In genomic region chr16:32113541-32114218, GRCm38 (mm10) we compare ENCODE assay signal across 8 mouse cellular contexts. TPM values are rescaled to one million over a fixed set of nuclear protein-coding genes. Genes with fewer than 3 reads are reported as not detected.
DNase-seq lines count a peak whose midpoint lies in the region; ATAC-seq lines count a peak whose summit lies in the region.

No protein-coding gene starts in this region.

- DNase-seq in CD8-positive naive resting alpha-beta T cell, adult 2 months (ENCODE audit: low read depth in 2 of 2, low spot score in 2 of 2): peak; percentile 62 to 65
- DNase-seq in R1 (ENCODE audit: low read depth, low spot score): peak; percentile 78
- DNase-seq in gastrocnemius, postnatal 25 days: peak; percentile 41
- peak; percentile 39 to 40 for DNase-seq in kidney, adult 8-10 months
- DNase-seq in right cerebral cortex, adult 2 months (ENCODE audit: low spot score in 2 of 2): peak; percentile 52 to 56
- DNase-seq in MN1 (ENCODE audit: low spot score): no peak

- H3K27me3 ChIP-seq in liver, embryonic 12.5 days (replicated peaks): no peaks in the 10 kb centered on the region
- no peaks in the 10 kb centered on the region for H3K27me3 ChIP-seq in hindbrain, embryonic 13.5 days

- H3K36me3 ChIP-seq in liver, embryonic 12.5 days: 0 out of 2 replicates have a peak, but pooled peaks cover 2% of the 10 kb centered on the region
- peaks cover 15% of the 10 kb centered on the region for H3K36me3 ChIP-seq in hindbrain, embryonic 13.5 days

- H3K27ac ChIP-seq in liver, embryonic 12.5 days: peak overlapping the region; percentile 66
- no peak overlapping the region for H3K27ac ChIP-seq in hindbrain, embryonic 13.5 days

- ATAC-seq in liver, embryonic 12.5 days: peak; percentile 74
- no peak for ATAC-seq in hindbrain, embryonic 13.5 days (ENCODE audit: low FRiP score)

- peak overlapping the region; percentile 49; the same call in 1 of the 2 replicates for H3K9ac ChIP-seq in liver, embryonic 12.5 days
- no peak overlapping the region for H3K9ac ChIP-seq in hindbrain, embryonic 13.5 days

- H3K9me3 ChIP-seq in liver, embryonic 12.5 days (replicated peaks): no peaks in the 10 kb centered on the region
- H3K9me3 ChIP-seq in hindbrain, embryonic 13.5 days: no peaks in the 10 kb centered on the region

- WGBS in liver, embryonic 12.5 days (ENCODE audit: insufficient replicate concordance): 12% methylated on average over 23 of the region's 23 CpGs
- 74% methylated on average over 23 of the region's 23 CpGs for WGBS in hindbrain, embryonic 13.5 days

- peak overlapping the region; percentile 44 for H3K4me3 ChIP-seq in liver, embryonic 12.5 days
- H3K4me3 ChIP-seq in hindbrain, embryonic 13.5 days: no peak overlapping the region

- H3K4me1 ChIP-seq in liver, embryonic 12.5 days: peaks cover 42% of the 10 kb centered on the region
- no peaks in the 10 kb centered on the region for H3K4me1 ChIP-seq in hindbrain, embryonic 13.5 days (replicated peaks)

- H3K4me2 ChIP-seq in liver, embryonic 12.5 days: peak overlapping the region; percentile 70
- H3K4me2 ChIP-seq in hindbrain, embryonic 13.5 days: no peak overlapping the region

RNA-seq across cellular contexts. Expression of gene Cep19, which starts 14.1 kb away (rescaled TPM):
- total RNA-seq in gastrocnemius, postnatal 25 days (2021): 1 to 10 TPM; 7.7 to 7.9 TPM
- polyA plus RNA-seq in liver, embryonic 12.5 days (2016; fragmentation: Nextera tagmentation; extraction: Ambion mirVana): 7.6 TPM in 2 replicates
- polyA plus RNA-seq in hindbrain, embryonic 13.5 days (2015; fragmentation: Nextera tagmentation; extraction: Ambion mirVana): 48.4 and 52.0 TPM in 2 replicates

RNA-seq across cellular contexts. Expression of gene Pigx, which starts 14.1 kb away (rescaled TPM):
- total RNA-seq in gastrocnemius, postnatal 25 days (2021): 10 to 100 TPM; 12.6 to 14.0 TPM
- 33.8 and 37.2 TPM in 2 replicates for polyA plus RNA-seq in liver, embryonic 12.5 days (2016; fragmentation: Nextera tagmentation; extraction: Ambion mirVana)
- 131 and 132 TPM in 2 replicates for polyA plus RNA-seq in hindbrain, embryonic 13.5 days (2015; fragmentation: Nextera tagmentation; extraction: Ambion mirVana)

RNA-seq across cellular contexts. Expression of gene Pak2, which starts 34.5 kb away (rescaled TPM):
- total RNA-seq in gastrocnemius, postnatal 25 days (2021): 10 to 100 TPM; 13.8 to 14.7 TPM
- 17.7 and 18.3 TPM in 2 replicates for polyA plus RNA-seq in liver, embryonic 12.5 days (2016; fragmentation: Nextera tagmentation; extraction: Ambion mirVana)
- 35.3 and 36.2 TPM in 2 replicates for polyA plus RNA-seq in hindbrain, embryonic 13.5 days (2015; fragmentation: Nextera tagmentation; extraction: Ambion mirVana)

RNA-seq across cellular contexts. Expression of gene Nrros, which starts 51.7 kb away (rescaled TPM):
- total RNA-seq in gastrocnemius, postnatal 25 days (2021): 1 to 10 TPM; 1.9 to 2.5 TPM
- polyA plus RNA-seq in liver, embryonic 12.5 days (2016; fragmentation: Nextera tagmentation; extraction: Ambion mirVana): 26.5 and 29.9 TPM in 2 replicates
- 7.3 and 8.8 TPM in 2 replicates for polyA plus RNA-seq in hindbrain, embryonic 13.5 days (2015; fragmentation: Nextera tagmentation; extraction: Ambion mirVana)
